Mouse (Mus musculus) frontal cortex, adult 2 months (tissue): Measurements from ENCODE around the gene Gstp3. TPM values are rescaled to one million over a fixed set of nuclear protein-coding genes. Genes with fewer than 3 reads are reported as not detected.
"Not testable (repeated sequence)": the region's sequence is repeated elsewhere in the genome, so short reads cannot be mapped to it uniquely, and the experiment has no call there.

ENCODE experiments used
- DNase-seq, 2 experiments: peaks; one replicate each; pipeline ENCODE4 v3.0.0; 2022; ENCODE audit warnings: low spot score in 1 of 2; ENCODE audit errors: extremely low spot score in 1 of 2
- polyA plus RNA-seq: library from polyadenylated mRNA; depleted of rRNA; stranded (reverse); fragments of >200 nt; gene quantifications from 2 replicates; pipeline ENCODE4 v1.2.3, GENCODE M21; 2012

Gene Gstp3
- polyA plus RNA-seq, 1 experiment = not detected

GRCm38 (mm10) chr19:4044109-4044508, 15.3 kb downstream of the Gstp3 start:
- not testable (repeated sequence) for DNase-seq

- DNase-seq = no peak
These were observed 17.2 kb downstream of the Gstp3 start for GRCm38 (mm10) chr19:4042124-4042523.

- not testable (repeated sequence) for DNase-seq
These were observed 17.9 kb downstream of the Gstp3 start for GRCm38 (mm10) chr19:4041500-4041899.

- DNase-seq = not testable (repeated sequence)
These were observed 18.4 kb downstream of the Gstp3 start for GRCm38 (mm10) chr19:4040941-4041340.

GRCm38 (mm10) chr19:4037788-4038232, 21.6 kb downstream of the Gstp3 start, which contains the start of gene Gstp1:
TSS of gene Gstp1 (minus strand) at chr19:4037985.
- DNase-seq = peak; percentile 72 to 92

GRCm38 (mm10) chr19:4037154-4037787, 22.1 kb downstream of the Gstp3 start:
- not testable (repeated sequence) for DNase-seq

- no peak for DNase-seq
These were observed 22.9 kb downstream of the Gstp3 start for GRCm38 (mm10) chr19:4036327-4037045.

GRCm38 (mm10) chr19:4033742-4034141, 25.6 kb downstream of the Gstp3 start:
- no peak for DNase-seq

- no peak for DNase-seq
These were observed 26.1 kb downstream of the Gstp3 start for GRCm38 (mm10) chr19:4033298-4033697.

GRCm38 (mm10) chr19:4032668-4033067, 26.7 kb downstream of the Gstp3 start:
- no peak for DNase-seq

GRCm38 (mm10) chr19:4027576-4027975, 31.8 kb downstream of the Gstp3 start:
- no peak for DNase-seq

- DNase-seq = no peak
These were observed 36.2 kb downstream of the Gstp3 start for GRCm38 (mm10) chr19:4023185-4023584.

GRCm38 (mm10) chr19:4018743-4019583, 40.4 kb downstream of the Gstp3 start:
- peak; percentile 56 to 90 for DNase-seq

GRCm38 (mm10) chr19:4017921-4018587, 41.3 kb downstream of the Gstp3 start:
- DNase-seq = no peak

- no peak for DNase-seq
These were observed 43.7 kb downstream of the Gstp3 start for GRCm38 (mm10) chr19:4015635-4016034.

GRCm38 (mm10) chr19:4014802-4015201, 44.6 kb downstream of the Gstp3 start:
- DNase-seq = no peak

- DNase-seq = no peak
These were observed 46.3 kb downstream of the Gstp3 start for GRCm38 (mm10) chr19:4013066-4013465.

- DNase-seq = peak; percentile 99
These were observed 46.8 kb downstream of the Gstp3 start, which contains the start of gene Ndufv1 for GRCm38 (mm10) chr19:4012432-4013022. TSS of gene Ndufv1 (minus strand) at chr19:4012806.

- DNase-seq = no peak
These were observed 48.3 kb downstream of the Gstp3 start for GRCm38 (mm10) chr19:4011086-4011485.
